Mouse (Mus musculus) limb, embryonic 13.5 days (tissue): ENCODE measurements around the gene Sstr2. TPM values are rescaled to one million over a fixed set of nuclear protein-coding genes. Genes with fewer than 3 reads are reported as not detected.
A peak's percentile ranks its signal among the peaks of the same experiment; 100 is the strongest.

Experiments
- ATAC-seq: fragments of 200-750 bp; cut with Nextera tagmentation; 2 replicates; pipeline ENCODE4 v1.8.0; 2017; ENCODE audit warnings: low read depth, moderate number of reproducible peaks, moderate TSS enrichment; ENCODE audit not compliant: low FRiP score
- H3K27ac ChIP-seq: fragments of 300-500 bp; sonication (generic); 2 replicates; pipeline ENCODE4 v1.5.1; 2015; ENCODE audit warnings: inconsistent platforms, mild to moderate bottlenecking, moderate library complexity
- H3K27me3 ChIP-seq: fragments of 300-500 bp; sonication (generic); 2 replicates; pipeline ENCODE4 v1.6.1; 2015; ENCODE audit warnings: mild to moderate bottlenecking, inconsistent platforms
- H3K36me3 ChIP-seq: fragments of 300-500 bp; sonication (generic); 2 replicates; pipeline ENCODE4 v1.6.1; 2015; ENCODE audit warnings: inconsistent platforms, mild to moderate bottlenecking, moderate library complexity
- H3K4me1 ChIP-seq: fragments of 300-500 bp; sonication (generic); 2 replicates; pipeline ENCODE4 v1.6.1; 2015; ENCODE audit warnings: inconsistent platforms
- H3K4me2 ChIP-seq: fragments of 300-500 bp; sonication (generic); replicated peaks from 2 replicates; pipeline ENCODE4 v1.6.1; 2015; ENCODE audit warnings: inconsistent platforms, mild to moderate bottlenecking, moderate library complexity
- H3K4me3 ChIP-seq: fragments of 300-500 bp; sonication (generic); 2 replicates; pipeline ENCODE4 v1.5.1; 2015; ENCODE audit warnings: moderate library complexity, mild to moderate bottlenecking, inconsistent platforms
- H3K9ac ChIP-seq: fragments of 300-500 bp; sonication (generic); 2 replicates; pipeline ENCODE4 v1.6.1; 2015; ENCODE audit warnings: mild to moderate bottlenecking, inconsistent platforms
- H3K9me3 ChIP-seq: fragments of 300-500 bp; sonication (generic); 2 replicates; pipeline ENCODE4 v1.6.1; 2016; ENCODE audit warnings: inconsistent platforms
- WGBS: fragments of 180-500 bp; shearing (Covaris S2); methylation state at CpG from one replicate; pipeline ENCODE4 v1.1.7; 2015; 5-methylcytosine and 5-hydroxymethylcytosine counted together
- polyA plus RNA-seq: library from polyadenylated mRNA; unstranded; fragments of >200 nt; fragmentation: Nextera tagmentation; extraction: Ambion mirVana; gene quantifications from 2 replicates; pipeline ENCODE4 v1.2.1, GENCODE M21; 2015

Gene Sstr2
- polyA plus RNA-seq, 1 experiment from 2014 or later: 1.1 TPM

GRCm38 (mm10) chr11:113607556-113607955, 11.6 kb upstream of the Sstr2 start:
- WGBS: 95% methylated on average over 12 of the region's 12 CpGs
- no peak for ATAC-seq
- H3K9me3 ChIP-seq: peaks cover 4% of the 10 kb centered on the region; the same call in 1 of the 2 replicates
- peaks cover 34% of the 10 kb centered on the region for H3K4me1 ChIP-seq
- no peak overlapping the region for H3K4me2 ChIP-seq
- H3K27ac ChIP-seq: no peak overlapping the region
- no peak overlapping the region for H3K9ac ChIP-seq
- no peaks in the 10 kb centered on the region for H3K36me3 ChIP-seq
- H3K27me3 ChIP-seq: no peaks in the 10 kb centered on the region
- H3K4me3 ChIP-seq: no peak overlapping the region

GRCm38 (mm10) chr11:113609581-113609980, 9.6 kb upstream of the Sstr2 start:
- Histone ChIP-seq H3K9me3 (peaks cover 4% of the 10 kb centered on the region; the same call in 1 of the 2 replicates), H3K9ac (no peak overlapping the region), H3K27me3 (peaks cover 7% of the 10 kb centered on the region), H3K4me2 (no peak overlapping the region), H3K4me1 (peaks cover 22% of the 10 kb centered on the region), H3K27ac (no peak overlapping the region), H3K36me3 (no peaks in the 10 kb centered on the region), H3K4me3 (no peak overlapping the region)
- WGBS: 82% methylated on average over 5 of the region's 5 CpGs
- ATAC-seq: no peak

- Histone ChIP-seq H3K4me1 (peaks cover 19% of the 10 kb centered on the region), H3K4me2 (no peak overlapping the region), H3K4me3 (no peak overlapping the region), H3K9ac (no peak overlapping the region), H3K9me3 (peaks cover 4% of the 10 kb centered on the region; the same call in 1 of the 2 replicates), H3K27ac (no peak overlapping the region), H3K36me3 (no peaks in the 10 kb centered on the region), H3K27me3 (peaks cover 7% of the 10 kb centered on the region)
- no peak for ATAC-seq
- WGBS: 57% methylated on average over 5 of the region's 5 CpGs
Observed at GRCm38 (mm10) chr11:113610266-113610665, 8.9 kb upstream of the Sstr2 start.

GRCm38 (mm10) chr11:113611112-113611646, 8.0 kb upstream of the Sstr2 start:
- no peak for ATAC-seq
- H3K36me3 ChIP-seq: no peaks in the 10 kb centered on the region
- peaks cover 7% of the 10 kb centered on the region for H3K27me3 ChIP-seq
- H3K4me2 ChIP-seq: no peak overlapping the region
- peaks cover 1% of the 10 kb centered on the region; the same call in 1 of the 2 replicates for H3K9me3 ChIP-seq
- peaks cover 19% of the 10 kb centered on the region for H3K4me1 ChIP-seq
- no peak overlapping the region for H3K4me3 ChIP-seq
- no peak overlapping the region for H3K9ac ChIP-seq
- WGBS: 82% methylated on average over 10 of the region's 10 CpGs
- no peak overlapping the region for H3K27ac ChIP-seq

GRCm38 (mm10) chr11:113611664-113612611, 7.2 kb upstream of the Sstr2 start:
- Histone ChIP-seq H3K27ac (peak overlapping the region; percentile 33; the same call in 1 of the 2 replicates), H3K9ac (no peak overlapping the region), H3K4me3 (no peak overlapping the region), H3K4me1 (peaks cover 19% of the 10 kb centered on the region), H3K27me3 (peaks cover 12% of the 10 kb centered on the region), H3K4me2 (peak overlapping the region; percentile 42), H3K9me3 (no peaks in the 10 kb centered on the region; the same call in 1 of the 2 replicates), H3K36me3 (no peaks in the 10 kb centered on the region)
- peak; percentile 32; the same call in 1 of the 2 replicates for ATAC-seq
- 18% methylated on average over 24 of the region's 24 CpGs for WGBS

- no peaks in the 10 kb centered on the region for H3K36me3 ChIP-seq
- no peak overlapping the region for H3K4me2 ChIP-seq
- H3K27ac ChIP-seq: no peak overlapping the region
- WGBS: 74% methylated on average over 6 of the region's 6 CpGs
- H3K4me3 ChIP-seq: no peak overlapping the region
- H3K4me1 ChIP-seq: peaks cover 37% of the 10 kb centered on the region
- no peak for ATAC-seq
- H3K9me3 ChIP-seq: no peaks in the 10 kb centered on the region
- peaks cover 37% of the 10 kb centered on the region for H3K27me3 ChIP-seq
- no peak overlapping the region for H3K9ac ChIP-seq
Observed at GRCm38 (mm10) chr11:113614476-113614875, 4.7 kb upstream of the Sstr2 start.

GRCm38 (mm10) chr11:113617132-113617911, 1.8 kb upstream of the Sstr2 start:
- no peaks in the 10 kb centered on the region for H3K9me3 ChIP-seq
- no peak overlapping the region for H3K9ac ChIP-seq
- ATAC-seq: no peak
- 53% methylated on average over 14 of the region's 14 CpGs for WGBS
- H3K27ac ChIP-seq: no peak overlapping the region
- H3K4me2 ChIP-seq: no peak overlapping the region; the same call in 1 of the 2 replicates
- H3K4me3 ChIP-seq: no peak overlapping the region
- H3K36me3 ChIP-seq: no peaks in the 10 kb centered on the region
- peaks cover 64% of the 10 kb centered on the region for H3K27me3 ChIP-seq
- peaks cover 26% of the 10 kb centered on the region for H3K4me1 ChIP-seq

GRCm38 (mm10) chr11:113618303-113618671, 855 bp upstream of the Sstr2 start:
- Histone ChIP-seq H3K4me3 (peak overlapping the region; percentile 52), H3K27me3 (peaks cover 62% of the 10 kb centered on the region), H3K27ac (no peak overlapping the region), H3K36me3 (no peaks in the 10 kb centered on the region), H3K9ac (peak overlapping the region; percentile 61; the same call in 1 of the 2 replicates), H3K9me3 (no peaks in the 10 kb centered on the region), H3K4me1 (peaks cover 25% of the 10 kb centered on the region), H3K4me2 (peak overlapping the region; percentile 97)
- 20% methylated on average over 4 of the region's 4 CpGs for WGBS
- no peak for ATAC-seq

GRCm38 (mm10) chr11:113619420-113620080, 408 bp downstream of the Sstr2 start:
- H3K36me3 ChIP-seq: no peaks in the 10 kb centered on the region
- peak overlapping the region; percentile 61 for H3K9ac ChIP-seq
- H3K27me3 ChIP-seq: peaks cover 56% of the 10 kb centered on the region
- 2% methylated on average over 31 of the region's 31 CpGs for WGBS
- peak overlapping the region; percentile 52 for H3K4me3 ChIP-seq
- H3K9me3 ChIP-seq: no peaks in the 10 kb centered on the region
- peaks cover 25% of the 10 kb centered on the region for H3K4me1 ChIP-seq
- H3K27ac ChIP-seq: no peak overlapping the region
- peak overlapping the region; percentile 97 for H3K4me2 ChIP-seq
- no peak for ATAC-seq

GRCm38 (mm10) chr11:113621001-113621400, 1.9 kb downstream of the Sstr2 start:
- Histone ChIP-seq H3K9ac (no peak overlapping the region), H3K27ac (no peak overlapping the region), H3K4me3 (no peak overlapping the region), H3K27me3 (peaks cover 56% of the 10 kb centered on the region), H3K4me2 (no peak overlapping the region), H3K4me1 (peaks cover 25% of the 10 kb centered on the region), H3K9me3 (no peaks in the 10 kb centered on the region), H3K36me3 (no peaks in the 10 kb centered on the region)
- WGBS: 56% methylated on average over 2 of the region's 2 CpGs
- no peak for ATAC-seq

GRCm38 (mm10) chr11:113622028-113622427, 2.9 kb downstream of the Sstr2 start:
- Histone ChIP-seq H3K27ac (no peak overlapping the region), H3K27me3 (peaks cover 51% of the 10 kb centered on the region), H3K36me3 (no peaks in the 10 kb centered on the region), H3K4me1 (peaks cover 25% of the 10 kb centered on the region), H3K4me3 (no peak overlapping the region), H3K9me3 (no peaks in the 10 kb centered on the region), H3K9ac (no peak overlapping the region), H3K4me2 (no peak overlapping the region)
- WGBS: 80% methylated on average over 4 of the region's 4 CpGs
- no peak for ATAC-seq
